Mouse (Mus musculus): ENCODE measurements around the gene Guca1a.

Gene Guca1a

GRCm38 (mm10) chr17:47420195-47420594 is 19.8 kb upstream of the Guca1a start:
- no peak for DNase-seq (ENCODE audit: low read depth in 2 of 2, low spot score in 2 of 2)

GRCm38 (mm10) chr17:47409897-47410861 is 9.8 kb upstream of the Guca1a start:
- DNase-seq (ENCODE audit: low read depth in 2 of 2, low spot score in 2 of 2), result peak; percentile 7 to 8

- peak; percentile 58 to 64 for DNase-seq (ENCODE audit: low read depth in 2 of 2, low spot score in 2 of 2)
Measured at GRCm38 (mm10) chr17:47408558-47408898, 8.1 kb upstream of the Guca1a start.

GRCm38 (mm10) chr17:47407717-47408557 is 7.6 kb upstream of the Guca1a start:
- DNase-seq (ENCODE audit: low read depth in 2 of 2, low spot score in 2 of 2), result no peak

GRCm38 (mm10) chr17:47399091-47399490 is 1.3 kb downstream of the Guca1a start:
- DNase-seq (ENCODE audit: low read depth in 2 of 2, low spot score in 2 of 2), result no peak

- DNase-seq (ENCODE audit: low read depth in 2 of 2, low spot score in 2 of 2), result peak; percentile 7 to 25
Measured at GRCm38 (mm10) chr17:47395376-47395913, 4.9 kb downstream of the Guca1a start.

GRCm38 (mm10) chr17:47394223-47394869 is 6.0 kb downstream of the Guca1a start:
- DNase-seq (ENCODE audit: low read depth in 2 of 2, low spot score in 2 of 2), result peak in 1 of 2 experiments; percentile 12

GRCm38 (mm10) chr17:47386649-47387048 is 13.7 kb downstream of the Guca1a start:
- DNase-seq (ENCODE audit: low read depth in 2 of 2, low spot score in 2 of 2), result peak; percentile 57

- DNase-seq (ENCODE audit: low read depth in 2 of 2, low spot score in 2 of 2), result no peak
Measured at GRCm38 (mm10) chr17:47385145-47385544, 15.2 kb downstream of the Guca1a start, which contains the start of gene Guca1b. Guca1b (plus strand) TSS chr17:47385393.

GRCm38 (mm10) chr17:47384064-47384463 is 16.3 kb downstream of the Guca1a start:
- DNase-seq (ENCODE audit: low read depth in 2 of 2, low spot score in 2 of 2), result no peak

- DNase-seq (ENCODE audit: low read depth in 2 of 2, low spot score in 2 of 2), result no peak
Measured at GRCm38 (mm10) chr17:47383266-47383665, 17.1 kb downstream of the Guca1a start.

GRCm38 (mm10) chr17:47381917-47382316 is 18.5 kb downstream of the Guca1a start:
- DNase-seq (ENCODE audit: low read depth in 2 of 2, low spot score in 2 of 2), result no peak

- no peak for DNase-seq (ENCODE audit: low read depth in 2 of 2, low spot score in 2 of 2)
Measured at GRCm38 (mm10) chr17:47378133-47378532, 22.3 kb downstream of the Guca1a start.

- no peak for DNase-seq (ENCODE audit: low read depth in 2 of 2, low spot score in 2 of 2)
Measured at GRCm38 (mm10) chr17:47376779-47377280, 23.6 kb downstream of the Guca1a start.

GRCm38 (mm10) chr17:47373991-47374390 is 26.4 kb downstream of the Guca1a start:
- DNase-seq (ENCODE audit: low read depth in 2 of 2, low spot score in 2 of 2), result no peak

- DNase-seq (ENCODE audit: low read depth in 2 of 2, low spot score in 2 of 2), result peak; percentile 58 to 73
Measured at GRCm38 (mm10) chr17:47371451-47371850, 28.9 kb downstream of the Guca1a start.

GRCm38 (mm10) chr17:47369087-47369443 is 31.3 kb downstream of the Guca1a start:
- no peak for DNase-seq (ENCODE audit: low read depth in 2 of 2, low spot score in 2 of 2)

GRCm38 (mm10) chr17:47368401-47369086 is 31.8 kb downstream of the Guca1a start, which contains the start of gene Mrps10:
Mrps10 (plus strand) TSS chr17:47368887.
- peak; percentile 76 to 80 for DNase-seq (ENCODE audit: low read depth in 2 of 2, low spot score in 2 of 2)

- no peak for DNase-seq (ENCODE audit: low read depth in 2 of 2, low spot score in 2 of 2)
Measured at GRCm38 (mm10) chr17:47361343-47361742, 39.0 kb downstream of the Guca1a start.

- DNase-seq (ENCODE audit: low read depth in 2 of 2, low spot score in 2 of 2), result peak; percentile 35 to 55
Measured at GRCm38 (mm10) chr17:47359964-47360363, 40.4 kb downstream of the Guca1a start.
